Mouse (Mus musculus): ENCODE results near the gene Smpdl3b.
"Not testable (repeated sequence)": the region's sequence is repeated elsewhere in the genome, so short reads cannot be mapped to it uniquely, and the experiment has no call there.

Smpdl3b gene

GRCm38 (mm10) chr4:132756974-132757373 lies at the start of gene Smpdl3b:
TSS of gene Smpdl3b (minus strand) at chr4:132757252.
- DNase-seq (ENCODE audit: low spot score), result peak; percentile 74

- DNase-seq (ENCODE audit: low spot score), result no peak
Observed at GRCm38 (mm10) chr4:132806620-132807191, 49.7 kb upstream of the Smpdl3b start.

- peak; percentile 58 for DNase-seq (ENCODE audit: low spot score)
Observed at GRCm38 (mm10) chr4:132805599-132806197, 48.6 kb upstream of the Smpdl3b start.

- DNase-seq (ENCODE audit: low spot score), result peak; percentile 61
Observed at GRCm38 (mm10) chr4:132805146-132805545, 48.1 kb upstream of the Smpdl3b start.

- no peak for DNase-seq (ENCODE audit: low spot score)
Observed at GRCm38 (mm10) chr4:132804331-132804730, 47.3 kb upstream of the Smpdl3b start.

GRCm38 (mm10) chr4:132803876-132804275 lies 46.8 kb upstream of the Smpdl3b start:
- no peak for DNase-seq (ENCODE audit: low spot score)

- no peak for DNase-seq (ENCODE audit: low spot score)
Observed at GRCm38 (mm10) chr4:132803212-132803611, 46.2 kb upstream of the Smpdl3b start.

GRCm38 (mm10) chr4:132802171-132802637 lies 45.2 kb upstream of the Smpdl3b start:
- DNase-seq (ENCODE audit: low spot score), result no peak

GRCm38 (mm10) chr4:132801176-132802077 lies 44.4 kb upstream of the Smpdl3b start:
- DNase-seq (ENCODE audit: low spot score), result no peak

- no peak for DNase-seq (ENCODE audit: low spot score)
Observed at GRCm38 (mm10) chr4:132799845-132800244, 42.8 kb upstream of the Smpdl3b start.

- not testable (repeated sequence) for DNase-seq (ENCODE audit: low spot score)
Observed at GRCm38 (mm10) chr4:132798666-132799065, 41.6 kb upstream of the Smpdl3b start.

GRCm38 (mm10) chr4:132798028-132798427 lies 41.0 kb upstream of the Smpdl3b start:
- DNase-seq (ENCODE audit: low spot score), result no peak

- no peak for DNase-seq (ENCODE audit: low spot score)
Observed at GRCm38 (mm10) chr4:132797461-132797860, 40.4 kb upstream of the Smpdl3b start.

GRCm38 (mm10) chr4:132796196-132796886 lies 39.3 kb upstream of the Smpdl3b start, which contains the start of gene Themis2:
TSS of gene Themis2 (minus strand) at chr4:132796387.
- peak; percentile 63 for DNase-seq (ENCODE audit: low spot score)

GRCm38 (mm10) chr4:132795171-132795570 lies 38.1 kb upstream of the Smpdl3b start:
- DNase-seq (ENCODE audit: low spot score), result no peak

- DNase-seq (ENCODE audit: low spot score), result no peak
Observed at GRCm38 (mm10) chr4:132794760-132795159, 37.7 kb upstream of the Smpdl3b start.

GRCm38 (mm10) chr4:132794028-132794427 lies 37.0 kb upstream of the Smpdl3b start:
- DNase-seq (ENCODE audit: low spot score), result no peak

- not testable (repeated sequence) for DNase-seq (ENCODE audit: low spot score)
Observed at GRCm38 (mm10) chr4:132793322-132794004, 36.4 kb upstream of the Smpdl3b start.

GRCm38 (mm10) chr4:132789731-132790130 lies 32.7 kb upstream of the Smpdl3b start:
- DNase-seq (ENCODE audit: low spot score), result no peak

- no peak for DNase-seq (ENCODE audit: low spot score)
Observed at GRCm38 (mm10) chr4:132785228-132785627, 28.2 kb upstream of the Smpdl3b start.

GRCm38 (mm10) chr4:132783732-132784131 lies 26.7 kb upstream of the Smpdl3b start:
- DNase-seq (ENCODE audit: low spot score), result no peak
